Mouse (Mus musculus): ENCODE results near the gene Ddo.

Gene Ddo

DNA sequence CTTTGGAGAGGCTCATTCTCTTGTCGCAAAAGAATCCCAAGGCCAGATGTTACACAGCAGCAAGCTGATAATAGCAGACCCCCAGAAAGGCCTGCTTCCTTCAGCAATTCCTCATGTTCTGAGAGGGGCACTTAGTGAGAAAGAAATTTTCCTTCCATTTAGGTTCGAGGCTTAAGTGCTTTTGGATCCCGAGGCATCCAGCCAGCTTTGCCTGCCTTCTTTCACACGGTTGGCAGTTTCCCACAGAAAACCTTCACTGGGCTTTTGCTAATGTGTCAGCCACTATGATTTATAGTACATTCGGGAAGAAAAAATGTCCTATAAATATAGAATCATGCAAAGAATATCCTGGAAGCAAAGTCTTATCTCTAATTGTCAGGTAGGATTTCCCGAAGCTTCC lies 89.3 kb downstream of the Ddo start:
- WGBS = 31% methylated on average over 6 of the region's 6 CpGs

DNA sequence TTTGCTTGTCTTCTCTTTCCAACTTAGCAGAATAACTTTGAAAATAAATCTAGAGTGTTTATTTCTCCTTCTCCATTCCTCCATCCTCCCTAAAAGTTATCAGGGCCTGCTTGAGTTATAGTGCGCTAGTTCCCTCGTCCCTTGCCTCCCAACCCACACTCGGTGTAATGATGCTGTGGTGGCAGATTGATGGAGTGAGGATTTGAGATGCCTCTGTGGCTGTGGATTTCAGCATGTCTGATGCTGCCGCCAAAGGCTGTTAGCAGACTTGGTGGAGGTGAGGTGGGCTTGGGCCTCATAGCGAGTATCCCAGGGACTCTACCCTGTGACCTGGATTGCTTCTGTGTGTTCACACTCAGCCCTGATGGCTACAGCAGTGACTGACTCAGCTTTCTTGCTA lies 91.1 kb downstream of the Ddo start:
- WGBS = 63% methylated on average over 5 of the region's 5 CpGs

DNA sequence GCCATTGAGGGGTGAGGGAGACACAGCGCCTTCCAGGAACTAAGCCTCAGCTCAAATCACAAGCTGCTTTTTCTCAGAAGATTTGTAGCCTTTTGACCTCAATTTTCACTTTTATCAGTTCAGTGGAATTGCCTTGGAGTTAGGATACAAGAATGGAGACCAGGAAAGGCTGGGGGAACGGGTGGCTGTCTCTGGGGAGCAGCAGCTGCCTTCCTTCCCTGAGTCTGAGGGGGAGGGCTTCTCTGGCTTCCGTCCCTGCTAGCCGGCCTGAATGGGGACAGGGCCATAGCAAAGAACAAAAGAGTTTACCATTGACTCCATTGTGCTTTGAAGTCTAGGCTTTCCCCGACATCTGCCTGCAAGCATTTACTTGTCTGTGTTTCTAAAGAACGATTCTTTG lies 94.5 kb downstream of the Ddo start:
- WGBS = 48% methylated on average over 6 of the region's 6 CpGs

DNA sequence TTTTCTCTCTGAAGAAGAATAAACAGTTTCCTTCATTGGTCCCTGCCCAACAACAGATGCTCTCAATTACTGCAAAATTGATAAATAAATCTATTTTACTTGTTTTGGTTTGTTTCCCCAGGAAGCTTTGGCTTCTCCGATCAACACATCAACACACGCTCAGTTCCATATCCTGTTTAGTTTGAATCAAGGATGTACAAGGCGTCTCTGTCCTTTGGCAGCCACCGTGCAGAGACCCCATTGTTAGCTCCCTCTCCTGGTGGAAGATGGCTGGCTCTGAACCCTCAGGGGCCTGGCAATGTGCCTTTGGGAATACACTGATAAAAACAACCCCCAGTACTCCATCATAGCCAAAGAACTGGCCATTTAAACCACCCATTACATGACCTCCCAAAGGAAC lies 95.3 kb downstream of the Ddo start:
- WGBS = 42% methylated on average over 4 of the region's 4 CpGs

DNA sequence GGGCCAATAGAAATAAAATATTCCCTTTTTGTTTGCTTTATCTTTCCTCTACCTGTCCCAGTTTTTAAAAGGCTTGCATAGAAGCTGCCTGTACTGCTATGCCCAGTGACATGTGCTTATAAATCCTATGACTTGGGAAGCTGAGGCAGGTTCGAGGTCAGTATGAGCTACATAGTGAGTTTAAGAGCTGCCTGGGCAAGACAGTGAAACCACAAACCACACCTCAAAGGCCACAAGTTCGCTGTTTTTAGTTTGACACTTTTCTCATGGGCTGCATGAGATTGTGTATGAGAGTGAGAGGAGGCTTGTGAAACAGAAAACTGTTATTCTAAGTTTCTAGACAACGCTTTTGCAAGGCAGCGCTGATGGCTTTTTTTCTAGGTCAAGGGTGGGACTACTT lies 95.7 kb downstream of the Ddo start:
- 57% methylated on average over 4 of the region's 4 CpGs for WGBS

DNA sequence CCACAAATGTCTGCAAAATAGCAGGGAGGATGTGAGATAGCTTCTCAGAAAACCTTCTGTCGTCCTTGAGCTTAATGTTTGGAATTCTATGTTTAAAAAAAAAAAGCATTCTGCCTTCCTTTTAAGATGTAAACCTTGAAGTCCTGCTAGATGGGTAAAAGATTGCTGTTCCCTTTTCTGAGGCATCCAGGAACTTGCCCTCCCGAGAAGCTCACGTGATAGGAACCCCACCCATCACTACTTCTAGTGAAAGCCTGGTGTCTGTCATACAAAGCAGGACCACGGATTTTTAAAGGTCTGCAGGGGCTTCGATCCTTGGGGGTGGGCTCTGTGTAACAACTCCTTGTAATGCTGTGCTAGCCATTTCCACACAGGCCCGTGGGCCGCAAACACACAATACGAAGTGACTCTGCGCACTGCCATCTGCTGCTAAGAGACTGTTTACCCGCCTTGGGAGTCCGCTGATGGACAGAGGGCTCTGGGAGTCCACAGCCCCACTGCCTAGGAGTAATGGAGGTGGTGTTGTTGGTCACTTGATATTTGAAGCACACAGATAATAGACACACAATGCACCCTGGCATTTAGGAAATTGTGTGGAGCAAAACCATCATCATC lies 96.6 kb downstream of the Ddo start:
- WGBS = 44% methylated on average over 11 of the region's 11 CpGs

DNA sequence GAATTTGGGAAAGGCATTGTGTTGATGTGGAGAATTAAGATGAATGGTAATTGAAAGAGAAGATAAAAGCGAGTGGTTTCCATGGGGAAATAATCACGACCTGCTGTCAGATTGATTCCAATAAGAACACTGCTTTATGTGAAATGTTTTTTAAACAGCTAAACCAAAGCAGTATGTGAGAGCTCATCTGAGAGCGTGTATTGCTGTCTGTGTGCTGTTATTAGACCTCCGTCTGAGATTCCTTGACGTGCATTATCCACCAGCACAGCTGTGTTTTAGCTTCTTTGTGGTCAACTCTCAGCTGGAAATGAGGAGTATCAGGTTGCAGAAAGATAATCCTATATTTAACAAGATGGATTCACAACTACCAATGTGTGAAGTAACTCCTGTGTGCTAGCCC lies 97.2 kb downstream of the Ddo start:
- WGBS = 51% methylated on average over 5 of the region's 5 CpGs

DNA sequence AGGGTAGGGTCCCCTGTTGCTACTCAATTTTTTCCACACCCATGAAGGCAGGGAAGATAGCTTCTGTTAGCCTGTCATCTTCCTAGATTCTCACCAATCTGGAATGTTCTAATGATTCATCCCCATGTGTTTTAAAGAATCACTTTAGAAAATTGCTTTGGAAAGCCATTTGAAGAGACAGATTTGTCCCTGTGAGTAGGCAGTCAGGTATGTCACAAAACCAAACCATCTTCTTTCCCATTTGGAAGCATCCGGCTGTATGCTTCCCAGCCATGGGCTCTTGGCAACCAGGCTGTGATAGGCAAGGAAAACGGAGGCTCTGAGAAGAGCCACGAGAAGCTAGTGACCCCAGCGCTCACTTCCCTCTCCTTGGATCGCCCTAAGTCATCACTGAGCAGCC lies 100.4 kb downstream of the Ddo start:
- WGBS = 68% methylated on average over 5 of the region's 5 CpGs
